Mouse (Mus musculus) B cell, adult 2 months (primary cell): ENCODE measurements around the gene Rbbp4.

Experiments
- DNase-seq, 2 experiments: peaks; one replicate each; pipeline ENCODE4 v3.0.0; 2022

Rbbp4 gene

DNA sequence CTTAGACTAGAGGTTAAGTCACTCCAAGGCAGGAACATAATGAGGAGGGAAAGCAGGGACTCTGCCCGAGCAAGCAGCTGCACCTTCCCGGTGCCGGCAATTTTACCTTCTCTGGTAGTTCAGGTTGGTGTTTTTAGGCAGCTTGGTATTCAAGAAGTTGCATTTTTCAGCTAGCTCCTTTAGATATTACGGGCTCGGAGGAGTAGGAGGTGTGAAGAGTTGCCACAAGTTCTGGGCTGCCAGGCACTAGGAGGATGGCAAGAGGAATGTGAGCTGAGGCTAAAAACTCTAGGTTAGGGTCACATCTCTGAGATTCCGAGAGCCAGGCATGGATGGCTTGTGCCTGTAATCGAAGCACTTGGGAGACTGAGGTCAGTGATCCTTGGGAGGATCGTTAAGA, 45.5 kb downstream of the Rbbp4 start:
- DNase-seq = no peak

- DNase-seq = no peak
Observed at GRCm38 (mm10) chr4:129288067-129288466, 47.1 kb downstream of the Rbbp4 start.

GRCm38 (mm10) chr4:129287472-129287981, 47.6 kb downstream of the Rbbp4 start, which contains the start of gene Sync:
Sync (plus strand) TSS chr4:129287617.
- DNase-seq = peak; percentile 16 to 21

DNA sequence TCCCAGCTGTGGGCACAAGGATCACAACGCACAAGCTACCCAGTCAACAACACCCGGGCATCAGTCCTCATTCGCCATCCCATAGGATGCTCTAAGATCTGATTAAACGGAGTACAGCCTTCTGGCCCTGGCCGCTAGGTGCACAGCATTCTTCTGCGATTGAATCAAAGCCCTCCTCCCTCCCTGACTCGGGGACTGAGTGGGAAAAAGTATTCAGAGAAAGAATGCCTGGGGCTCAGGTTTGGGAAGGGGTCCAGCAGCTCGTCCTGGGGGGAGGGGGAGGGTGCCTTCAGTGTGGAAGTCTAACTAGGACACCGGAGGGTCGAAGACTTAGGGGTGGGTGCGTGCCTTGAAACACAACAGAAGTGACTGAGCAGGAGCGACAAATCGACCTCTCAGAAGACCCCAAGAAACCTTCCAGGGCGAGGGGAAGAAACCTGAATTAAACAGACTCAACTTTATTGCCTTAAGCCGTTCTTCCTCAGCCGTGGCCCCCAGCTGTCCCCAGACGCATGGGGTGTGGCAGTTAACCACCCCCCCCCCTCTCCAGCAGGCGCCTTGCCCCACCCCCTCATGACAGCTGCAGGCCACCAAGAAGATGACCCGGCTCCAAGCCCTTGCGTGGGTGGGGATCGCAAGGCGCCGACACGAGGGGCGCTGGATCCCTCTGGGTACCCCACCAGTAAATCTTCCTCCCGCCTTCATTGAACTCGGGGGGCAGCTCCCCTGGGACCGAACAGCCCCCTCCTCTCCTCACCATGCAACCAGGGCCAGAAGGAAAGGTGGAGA, 48.3 kb downstream of the Rbbp4 start:
- DNase-seq = peak in 1 of 2 experiments; percentile 23

DNA sequence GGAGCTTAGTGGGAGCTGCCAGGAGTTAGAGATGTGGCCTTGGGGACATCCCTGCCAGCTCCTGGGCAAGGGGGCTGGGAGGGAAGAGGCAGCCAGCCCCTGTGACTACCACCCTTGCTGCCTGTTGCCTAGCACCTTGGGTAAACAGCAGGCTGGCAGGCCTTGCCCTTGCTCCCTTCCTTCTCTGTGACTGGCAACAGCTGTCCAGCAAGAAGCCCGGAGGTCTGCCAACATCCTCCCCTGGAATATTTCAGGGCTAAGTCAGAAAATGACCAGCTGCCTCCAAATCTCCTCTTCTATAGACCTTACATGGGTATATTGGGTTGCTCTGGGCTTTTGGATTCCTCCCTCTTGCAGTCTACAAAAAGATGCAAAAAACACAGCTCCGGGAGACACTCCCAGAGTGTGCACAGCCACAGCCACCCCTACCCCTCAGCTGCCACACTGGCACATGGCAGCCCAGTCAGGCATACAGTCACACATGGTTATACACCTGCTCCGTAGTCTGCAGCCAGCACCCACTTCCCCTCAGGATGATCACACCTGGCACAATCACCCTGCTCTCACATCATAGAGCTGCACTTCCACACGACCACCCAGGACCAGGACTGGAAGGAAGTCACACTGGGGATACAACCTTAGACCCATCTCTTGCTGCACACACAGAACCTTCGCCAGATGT, 49.0 kb downstream of the Rbbp4 start:
- DNase-seq = peak; percentile 32 to 38

GRCm38 (mm10) chr4:129284685-129285084, 50.5 kb downstream of the Rbbp4 start:
- DNase-seq = no peak

DNA sequence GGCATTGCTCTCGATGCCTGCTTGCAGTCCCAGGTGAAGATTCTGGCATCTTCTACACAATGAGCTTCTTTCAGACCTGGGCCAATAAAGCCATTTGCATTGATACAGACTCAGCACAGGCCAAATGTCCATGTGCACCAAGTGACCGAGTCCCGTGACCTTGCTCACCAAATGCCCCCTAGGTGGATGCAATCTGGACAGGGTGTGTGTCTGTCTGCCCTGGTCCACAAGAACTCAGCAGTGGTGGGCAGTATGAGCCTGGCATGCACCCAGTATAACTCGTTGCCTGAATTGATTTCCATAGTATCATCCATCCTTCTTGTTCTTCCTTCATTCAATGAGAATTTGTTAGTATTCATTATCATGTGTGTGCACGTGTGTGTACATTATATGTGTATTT, 51.9 kb downstream of the Rbbp4 start:
- no peak for DNase-seq

DNA sequence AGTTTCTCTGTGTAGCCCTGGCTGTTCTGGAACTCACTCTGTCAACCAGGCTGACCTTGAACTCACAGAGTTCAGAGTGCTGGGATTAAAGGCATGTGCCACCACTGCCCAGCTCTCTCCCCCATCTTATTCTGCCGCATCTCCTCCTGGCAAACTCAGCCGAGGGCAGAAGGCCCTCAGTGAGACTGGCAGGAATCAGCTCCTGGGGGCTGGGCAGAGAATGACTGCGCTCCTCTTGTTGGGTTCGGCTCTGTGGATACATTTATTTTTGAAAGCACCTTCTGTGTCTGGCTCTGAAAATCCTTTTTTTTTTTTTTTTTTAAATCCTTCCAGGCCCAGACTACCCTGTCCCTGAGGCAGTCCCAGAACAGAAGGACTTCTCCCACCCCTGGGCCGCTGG, 52.4 kb downstream of the Rbbp4 start:
- no peak for DNase-seq

- peak; percentile 98 for DNase-seq
Observed at GRCm38 (mm10) chr4:129276453-129276865, 58.7 kb downstream of the Rbbp4 start.

DNA sequence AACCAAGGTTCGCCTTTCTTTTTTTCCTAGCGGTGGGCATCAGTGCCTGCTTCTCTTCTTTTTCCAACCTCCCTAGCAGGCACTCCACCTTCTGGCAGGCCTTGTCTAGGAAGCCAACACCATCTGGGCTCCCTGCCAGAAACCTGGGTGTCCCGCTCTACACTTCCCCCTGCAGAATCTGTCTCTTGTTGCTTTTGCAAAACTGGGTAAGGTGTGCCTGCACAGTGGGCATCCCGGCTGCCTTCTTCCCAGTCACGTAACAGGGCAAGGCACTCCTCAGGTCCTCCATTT, 62.5 kb downstream of the Rbbp4 start:
- DNase-seq = no peak

DNA sequence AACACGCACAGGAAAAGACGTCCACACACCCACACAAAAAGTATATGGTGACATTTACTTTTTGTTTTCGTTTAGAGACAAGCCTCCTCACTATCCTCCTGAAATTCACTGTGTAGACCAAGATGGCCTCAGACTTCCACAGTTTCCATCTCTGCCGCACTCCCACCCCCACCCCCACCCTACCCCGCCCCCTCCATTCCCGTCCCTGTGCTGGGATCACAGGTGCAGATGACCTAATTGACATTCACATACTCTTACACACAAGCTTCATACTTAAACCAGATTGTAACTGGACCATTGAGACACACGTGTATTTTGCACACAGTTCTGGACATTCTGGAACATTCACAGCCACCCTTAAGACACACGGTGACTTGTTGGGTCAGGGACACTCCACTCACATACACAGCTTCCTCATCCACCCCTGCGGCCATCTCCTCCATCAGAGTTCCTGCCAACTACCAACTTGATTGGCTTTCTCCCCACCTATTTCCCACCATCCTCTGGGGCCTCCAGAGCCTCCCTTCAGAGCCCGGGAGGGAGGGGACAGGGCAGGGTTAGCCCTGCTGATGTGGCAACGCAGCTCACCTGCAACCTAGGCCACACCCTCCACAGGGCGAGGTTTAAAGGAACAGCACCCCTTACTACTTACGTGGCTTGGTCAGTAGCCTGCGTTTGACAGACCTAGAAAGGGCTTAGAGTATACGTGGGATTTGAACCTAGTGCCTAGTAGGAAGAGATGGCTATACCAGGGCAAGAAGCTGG, 63.0 kb downstream of the Rbbp4 start:
- no peak for DNase-seq

- no peak for DNase-seq
Observed at GRCm38 (mm10) chr4:129268698-129269097, 66.5 kb downstream of the Rbbp4 start.

DNA sequence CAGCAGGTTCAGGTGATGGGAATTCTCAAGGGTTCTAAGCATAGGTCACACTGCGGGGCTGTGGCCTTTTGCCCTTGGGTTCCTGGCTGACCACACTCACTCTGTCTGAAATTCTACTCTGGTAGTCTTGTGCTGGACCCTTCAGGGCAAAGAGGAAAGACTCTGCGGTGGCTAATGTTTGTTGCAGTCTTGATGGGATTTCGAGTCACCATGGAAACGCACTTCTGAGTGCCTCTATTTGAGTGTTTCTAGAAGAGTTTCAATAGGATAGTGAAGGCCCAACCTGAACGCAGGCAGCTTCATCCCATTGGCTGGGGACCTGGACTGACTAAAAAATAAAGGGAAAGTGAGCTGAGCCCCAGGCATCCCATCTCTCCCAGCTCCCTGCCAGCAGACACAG, 68.3 kb downstream of the Rbbp4 start:
- DNase-seq = no peak

- no peak for DNase-seq
Observed at GRCm38 (mm10) chr4:129266191-129266590, 69.0 kb downstream of the Rbbp4 start.

GRCm38 (mm10) chr4:129263225-129264021, 71.7 kb downstream of the Rbbp4 start:
- peak; percentile 58 to 63 for DNase-seq

- DNase-seq = no peak
Observed at GRCm38 (mm10) chr4:129261196-129261595, 74.0 kb downstream of the Rbbp4 start, which contains the start of gene C77080. C77080 (minus strand) TSS chr4:129261404.

- no peak for DNase-seq
Observed at GRCm38 (mm10) chr4:129260678-129261077, 74.5 kb downstream of the Rbbp4 start.

- DNase-seq = no peak
Observed at GRCm38 (mm10) chr4:129259101-129259500, 76.1 kb downstream of the Rbbp4 start.
